Mouse (Mus musculus): ENCODE data around the gene Uox.

GRCm38 (mm10) chr3:146569594-146569993, 632 bp upstream of the Uox start:
- TF ChIP-seq CTCF (IDR thresholded peaks at IDR 0.05; ENCODE audit: borderline replicate concordance, extremely low read depth, insufficient read depth, insufficient read length) (no peak), POLR2A (IDR thresholded peaks at IDR 0.05; ENCODE audit: borderline replicate concordance, extremely low read depth, insufficient read depth, insufficient read length, poor library complexity, severe bottlenecking) (no peak)

All from brain, embryonic 14.5 days (tissue).